Mouse (Mus musculus) urinary bladder, postnatal 4 days (tissue): ENCODE measurements around the gene Gm13278.
"Not testable (repeated sequence)": the region's sequence is repeated elsewhere in the genome, so short reads cannot be mapped to it uniquely, and the experiment has no call there.

Source experiments
- DNase-seq, 2 experiments: peaks; one replicate each; pipeline ENCODE4 v3.0.0; 2021 to 2022; ENCODE audit warnings: low spot score in 2 of 2

The Gm13278 gene

GRCm38 (mm10) chr4:88793936-88794675 is 2.8 kb downstream of the Gm13278 start, which contains the start of gene Gm13275:
Gene Gm13275, plus strand, starts transcription at chr4:88794487.
- DNase-seq, result peak; percentile 75 to 79

GRCm38 (mm10) chr4:88797097-88797496 is 5.7 kb downstream of the Gm13278 start, which contains the start of gene Gm13279:
Gene Gm13279, plus strand, starts transcription at chr4:88797397.
- DNase-seq, result not testable (repeated sequence)

- not testable (repeated sequence) for DNase-seq
Measured at GRCm38 (mm10) chr4:88799365-88799764, 8.0 kb downstream of the Gm13278 start, which contains the start of gene Gm13285. Gene Gm13285, plus strand, starts transcription at chr4:88799665.

- not testable (repeated sequence) for DNase-seq
Measured at GRCm38 (mm10) chr4:88802954-88803353, 11.6 kb downstream of the Gm13278 start, which contains the start of gene Gm13287. Gene Gm13287, plus strand, starts transcription at chr4:88803254.

- not testable (repeated sequence) for DNase-seq
Measured at GRCm38 (mm10) chr4:88805231-88805630, 13.9 kb downstream of the Gm13278 start, which contains the start of gene Gm13288. Gene Gm13288, plus strand, starts transcription at chr4:88805531.

- DNase-seq, result peak in 1 of 2 experiments; percentile 28
Measured at GRCm38 (mm10) chr4:88805761-88806160, 14.4 kb downstream of the Gm13278 start.

- DNase-seq, result no peak
Measured at GRCm38 (mm10) chr4:88815928-88816327, 24.6 kb downstream of the Gm13278 start, which contains the start of gene Ifna7. Gene Ifna7, plus strand, starts transcription at chr4:88816228.

GRCm38 (mm10) chr4:88819659-88820058 is 28.3 kb downstream of the Gm13278 start, which contains the start of gene Ifna11:
Gene Ifna11, plus strand, starts transcription at chr4:88819959.
- no peak for DNase-seq

- DNase-seq, result no peak
Measured at GRCm38 (mm10) chr4:88822995-88823394, 31.6 kb downstream of the Gm13278 start.

- not testable (repeated sequence) for DNase-seq
Measured at GRCm38 (mm10) chr4:88827116-88827515, 35.8 kb downstream of the Gm13278 start, which contains the start of gene Ifna6. Gene Ifna6, plus strand, starts transcription at chr4:88827416.

- DNase-seq, result no peak
Measured at GRCm38 (mm10) chr4:88830523-88830922, 39.2 kb downstream of the Gm13278 start.

- not testable (repeated sequence) for DNase-seq
Measured at GRCm38 (mm10) chr4:88835225-88835624, 43.9 kb downstream of the Gm13278 start, which contains the start of gene Ifna5. Gene Ifna5, plus strand, starts transcription at chr4:88835525.

- no peak for DNase-seq
Measured at GRCm38 (mm10) chr4:88838828-88839227, 47.5 kb downstream of the Gm13278 start.

GRCm38 (mm10) chr4:88840058-88840457 is 48.7 kb downstream of the Gm13278 start:
- no peak for DNase-seq

GRCm38 (mm10) chr4:88841438-88841911 is 50.1 kb downstream of the Gm13278 start, which contains the start of gene Ifna4:
Gene Ifna4, plus strand, starts transcription at chr4:88841861.
- DNase-seq, result no peak
